Mouse (Mus musculus): ENCODE measurements around the gene Serhl. TPM values are rescaled to one million over a fixed set of nuclear protein-coding genes. Genes with fewer than 3 reads are reported as not detected.
"Not testable (repeated sequence)": the region's sequence is repeated elsewhere in the genome, so short reads cannot be mapped to it uniquely, and the experiment has no call there.

Gene Serhl
- polyA plus RNA-seq, 1 experiment from 2014 or later: 57.6 TPM

DNA sequence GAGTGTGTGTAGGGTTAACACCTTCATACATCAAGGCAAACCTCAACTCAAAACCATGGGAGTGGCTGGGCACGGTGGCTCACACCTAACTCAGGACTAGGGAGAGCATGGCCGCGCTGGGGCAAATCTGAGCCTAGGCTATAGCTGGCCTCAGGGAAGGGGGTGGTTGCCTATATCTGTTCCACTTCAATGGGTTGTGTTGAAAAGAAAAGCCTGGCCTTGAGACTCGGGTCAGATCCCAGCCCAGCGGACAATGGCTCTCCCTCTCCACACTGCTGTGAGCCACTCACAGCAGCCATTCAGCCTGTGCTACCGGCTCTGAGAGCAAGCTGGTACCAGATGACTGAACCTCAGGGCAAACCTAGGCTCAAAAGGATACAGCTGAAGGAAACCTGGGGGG is 25.8 kb downstream of the Serhl start:
- Histone ChIP-seq H3K4me1 (peaks cover 14% of the 10 kb centered on the region; the same call in 1 of the 2 replicates), H3K27me3 (ENCODE audit: insufficient read depth, poor library complexity, severe bottlenecking) (no peaks in the 10 kb centered on the region), H3K4me3 (no peak overlapping the region), H3K9me3 (no peaks in the 10 kb centered on the region), H3K27ac (no peak overlapping the region), H3K36me3 (peaks cover 62% of the 10 kb centered on the region)
- WGBS: 81% methylated on average over 6 of the region's 6 CpGs
- DNase-seq (ENCODE audit: low spot score): no peak

DNA sequence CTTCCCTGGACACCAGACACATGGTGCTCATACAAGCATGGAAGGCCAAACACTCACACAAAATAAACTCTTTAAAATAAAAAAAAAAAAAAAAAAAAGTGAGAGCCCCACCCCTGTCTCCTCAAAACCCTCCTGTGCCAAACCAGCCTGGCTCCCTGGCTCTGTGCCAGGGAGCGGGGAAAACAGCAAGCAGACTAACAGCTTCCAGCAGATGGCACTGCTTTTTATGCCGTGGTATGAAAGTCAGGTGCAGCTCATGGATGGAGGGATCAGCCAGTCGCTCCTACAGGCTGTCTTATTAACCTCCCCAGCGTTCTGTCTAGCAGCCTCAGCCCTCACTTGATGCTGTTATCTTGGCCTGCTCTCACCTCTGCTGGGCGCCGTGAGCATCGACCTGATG is 29.1 kb downstream of the Serhl start:
- no peak overlapping the region for H3K4me3 ChIP-seq
- 71% methylated on average over 7 of the region's 7 CpGs for WGBS
- H3K4me1 ChIP-seq: peaks cover 8% of the 10 kb centered on the region
- no peaks in the 10 kb centered on the region for H3K27me3 ChIP-seq (ENCODE audit: insufficient read depth, poor library complexity, severe bottlenecking)
- H3K36me3 ChIP-seq: peaks cover 61% of the 10 kb centered on the region
- H3K27ac ChIP-seq: no peak overlapping the region
- DNase-seq (ENCODE audit: low spot score): no peak
- H3K9me3 ChIP-seq: no peaks in the 10 kb centered on the region

DNA sequence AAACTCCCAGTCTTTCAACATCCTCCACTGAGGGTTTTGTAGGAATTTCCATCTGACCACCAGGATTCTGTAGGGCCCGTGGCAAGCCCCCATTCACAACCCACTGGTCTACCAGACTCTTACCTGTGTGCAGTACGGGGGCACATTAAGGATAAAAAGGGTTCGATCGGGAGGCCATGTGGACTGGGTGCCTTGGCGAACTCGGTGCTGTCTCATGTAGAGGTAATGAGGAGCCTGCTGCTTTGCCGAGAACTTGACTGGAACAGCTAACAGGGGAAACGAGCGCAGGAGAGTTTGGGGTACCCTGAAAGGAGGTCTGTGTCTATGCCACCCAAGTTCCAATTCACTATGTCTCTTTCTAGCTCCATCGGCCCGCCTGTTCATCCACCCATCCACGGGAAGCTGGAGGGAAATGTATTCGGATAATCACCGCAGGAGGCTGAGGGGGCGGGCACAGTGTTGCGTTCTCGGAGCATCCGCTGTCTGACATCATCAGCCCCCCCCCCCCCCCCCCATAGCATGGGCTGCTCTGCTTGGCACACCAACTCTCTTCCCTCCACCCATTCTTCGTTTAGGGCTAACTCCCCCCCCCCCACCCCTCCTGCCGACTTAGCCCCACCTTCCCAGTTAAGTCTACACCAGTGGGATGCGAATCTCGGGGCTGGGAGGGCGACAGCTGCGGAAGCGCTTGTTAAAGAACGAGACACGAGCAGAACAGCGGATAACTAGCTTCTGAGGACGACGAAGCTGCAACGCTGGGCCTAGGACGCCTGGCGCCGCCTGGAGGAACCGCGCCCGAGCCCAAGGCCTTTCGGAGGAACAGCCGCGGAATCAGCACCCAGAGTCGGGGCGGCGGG is 32.6 kb downstream of the Serhl start:
- H3K27me3 ChIP-seq (ENCODE audit: insufficient read depth, poor library complexity, severe bottlenecking): no peaks in the 10 kb centered on the region
- H3K36me3 ChIP-seq: peaks cover 52% of the 10 kb centered on the region
- peaks cover 8% of the 10 kb centered on the region for H3K4me1 ChIP-seq
- peak; percentile 86 for DNase-seq (ENCODE audit: low spot score)
- H3K27ac ChIP-seq: peak overlapping the region; percentile 86
- WGBS: 4% methylated on average over 41 of the region's 43 CpGs
- H3K9me3 ChIP-seq: no peaks in the 10 kb centered on the region
- H3K4me3 ChIP-seq: peak overlapping the region; percentile 96

DNA sequence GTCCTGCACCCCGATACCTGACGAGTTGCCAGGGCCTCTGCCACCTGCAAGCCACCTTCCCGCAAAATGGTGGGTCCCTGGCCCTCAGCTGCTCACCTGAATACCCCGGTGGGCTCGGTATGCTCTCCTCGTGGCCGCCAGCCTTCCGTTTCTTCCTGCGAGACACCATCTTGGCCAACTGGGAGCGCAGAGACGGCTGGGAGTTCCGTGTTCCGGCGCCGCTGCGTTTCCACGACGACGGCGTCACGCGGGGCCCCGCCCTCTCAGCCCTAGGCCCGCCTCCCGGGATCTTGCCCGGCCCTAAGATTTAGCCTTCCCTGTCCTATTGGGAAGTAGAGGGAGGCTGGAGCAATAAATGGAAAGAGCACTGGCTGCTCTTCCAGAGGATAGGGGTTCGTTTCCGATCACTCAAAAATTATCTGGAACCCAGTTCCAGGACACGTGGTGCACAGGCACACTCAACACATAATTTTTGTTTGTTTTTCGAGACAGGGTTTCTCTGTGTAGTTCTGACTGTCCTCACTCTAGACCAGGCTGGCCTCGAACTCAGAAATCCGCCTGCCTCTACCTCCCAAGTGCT is 33.4 kb downstream of the Serhl start, which contains the start of gene Rrp7a:
Rrp7a (minus strand) TSS at position 236 of the 580 bp plus-strand sequence.
- no peaks in the 10 kb centered on the region for H3K9me3 ChIP-seq
- peaks cover 52% of the 10 kb centered on the region for H3K36me3 ChIP-seq
- 10% methylated on average over 32 of the region's 32 CpGs for WGBS
- peak within 1 kb of the TSS; percentile 86 for H3K27ac ChIP-seq
- H3K4me3 ChIP-seq: peak within 1 kb of the TSS; percentile 96
- H3K27me3 ChIP-seq (ENCODE audit: insufficient read depth, poor library complexity, severe bottlenecking): no peaks in the 10 kb centered on the region
- peak; percentile 95 for DNase-seq (ENCODE audit: low spot score)
- peaks cover 8% of the 10 kb centered on the region for H3K4me1 ChIP-seq

DNA sequence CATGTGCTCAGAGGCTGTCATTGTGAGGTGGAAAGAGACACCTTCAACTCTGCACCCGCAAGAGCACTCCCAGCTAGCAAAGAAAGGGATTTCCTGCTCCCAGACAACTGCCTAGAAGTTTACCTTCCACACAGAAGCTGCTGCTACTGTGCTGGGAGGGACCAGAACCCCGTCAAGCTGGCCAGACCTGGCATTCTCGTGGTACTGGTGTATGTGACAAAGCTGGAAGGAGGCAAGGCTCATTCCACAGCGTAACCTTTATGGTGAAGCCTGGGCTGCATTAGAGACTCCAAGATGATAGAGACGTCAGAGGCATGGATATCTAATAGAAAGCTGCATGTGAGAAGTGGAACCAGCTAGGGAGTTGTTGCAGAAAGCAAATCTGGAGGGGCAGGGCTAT is 35.3 kb downstream of the Serhl start:
- Histone ChIP-seq H3K36me3 (peaks cover 52% of the 10 kb centered on the region), H3K4me3 (no peak overlapping the region), H3K9me3 (no peaks in the 10 kb centered on the region), H3K4me1 (peaks cover 8% of the 10 kb centered on the region), H3K27me3 (ENCODE audit: insufficient read depth, poor library complexity, severe bottlenecking) (no peaks in the 10 kb centered on the region), H3K27ac (no peak overlapping the region)
- DNase-seq (ENCODE audit: low spot score): no peak
- WGBS: 68% methylated on average over 5 of the region's 5 CpGs

DNA sequence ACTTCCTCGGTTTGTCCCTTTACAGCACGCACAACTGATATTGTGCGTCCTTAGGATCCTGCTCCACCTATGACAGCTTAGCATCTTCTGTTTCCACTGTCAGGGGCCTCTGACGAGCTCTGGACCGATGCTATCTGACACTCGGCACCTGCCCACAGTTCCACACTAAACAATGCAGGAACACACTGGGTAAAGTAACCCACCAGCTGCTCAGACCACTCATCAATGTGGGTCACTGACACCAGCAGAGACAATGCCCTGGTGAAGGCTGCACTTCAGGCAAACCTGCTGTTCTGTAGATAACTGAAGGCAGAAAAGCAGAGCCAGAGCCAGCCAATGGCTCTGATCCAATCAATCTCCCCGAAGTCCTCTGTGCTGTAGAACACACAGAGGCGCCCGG is 37.3 kb downstream of the Serhl start:
- Histone ChIP-seq H3K27ac (no peak overlapping the region), H3K4me3 (no peak overlapping the region), H3K4me1 (peaks cover 5% of the 10 kb centered on the region), H3K9me3 (no peaks in the 10 kb centered on the region), H3K27me3 (ENCODE audit: insufficient read depth, poor library complexity, severe bottlenecking) (no peaks in the 10 kb centered on the region), H3K36me3 (peaks cover 68% of the 10 kb centered on the region)
- DNase-seq (ENCODE audit: low spot score): no peak
- WGBS: 91% methylated on average over 9 of the region's 9 CpGs

DNA sequence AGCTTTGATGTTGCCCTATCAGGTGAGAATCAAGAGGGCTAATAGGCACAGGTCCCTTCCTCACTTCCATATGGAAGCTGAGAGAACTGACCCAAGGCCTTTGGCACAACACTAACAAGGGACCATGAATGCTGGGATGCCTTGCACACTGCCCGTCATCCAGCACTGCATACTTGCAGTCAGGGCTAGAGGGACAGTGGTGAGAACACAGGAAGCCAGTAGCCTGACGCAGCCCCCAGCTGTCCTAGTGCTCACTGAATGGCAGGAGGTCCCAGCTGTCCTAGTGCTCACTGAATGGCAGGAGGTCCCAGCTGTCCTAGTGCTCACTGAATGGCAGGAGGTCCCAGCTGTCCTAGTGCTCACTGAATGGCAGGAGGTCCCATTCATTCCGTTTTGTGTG is 37.7 kb downstream of the Serhl start:
- H3K9me3 ChIP-seq; DNase-seq (ENCODE audit: low spot score); H3K4me1 ChIP-seq; H3K27ac ChIP-seq; H3K4me3 ChIP-seq; H3K27me3 ChIP-seq (ENCODE audit: insufficient read depth, poor library complexity, severe bottlenecking): not testable (repeated sequence)
- 86% methylated on average over 3 of the region's 3 CpGs for WGBS
- peaks cover 72% of the 10 kb centered on the region for H3K36me3 ChIP-seq

DNA sequence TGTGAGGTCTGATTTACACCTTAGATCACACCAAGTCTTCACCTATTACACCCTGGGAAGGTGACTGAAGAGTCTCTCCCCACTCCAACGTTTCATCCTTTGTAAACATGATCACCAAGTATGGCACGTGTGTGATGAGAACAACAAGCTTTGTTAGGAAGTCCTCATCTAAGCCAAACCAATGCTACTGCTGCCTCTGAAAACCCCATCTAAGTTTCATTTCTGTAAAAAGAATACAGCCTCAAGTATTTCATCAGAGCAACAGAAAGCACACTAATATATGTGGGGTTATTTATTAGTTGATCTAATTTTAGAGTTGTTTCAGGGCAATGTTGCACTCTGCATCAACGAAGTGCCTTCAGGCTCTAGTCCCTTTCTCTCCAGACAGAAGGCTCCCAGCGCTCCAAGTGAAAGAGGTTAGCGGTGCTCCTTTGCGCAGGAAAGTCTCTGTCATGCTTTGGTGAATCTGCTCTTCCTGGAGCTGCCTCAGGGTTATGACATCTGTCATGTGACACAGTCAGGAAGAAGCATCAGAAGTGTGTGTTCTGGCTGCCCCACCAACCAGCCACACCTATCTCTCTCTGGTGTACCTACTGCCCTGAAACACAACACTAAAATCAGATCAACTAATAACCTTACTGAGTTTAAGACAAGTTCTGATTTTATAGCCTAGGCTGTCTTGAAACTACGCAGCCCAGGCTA is 40.4 kb downstream of the Serhl start:
- DNase-seq (ENCODE audit: low spot score): no peak
- H3K36me3 ChIP-seq: peaks cover 97% of the 10 kb centered on the region
- H3K4me1 ChIP-seq: no peaks in the 10 kb centered on the region
- H3K27me3 ChIP-seq (ENCODE audit: insufficient read depth, poor library complexity, severe bottlenecking): no peaks in the 10 kb centered on the region
- H3K9me3 ChIP-seq: no peaks in the 10 kb centered on the region
- no peak overlapping the region for H3K27ac ChIP-seq
- 90% methylated on average over 7 of the region's 7 CpGs for WGBS
- H3K4me3 ChIP-seq: no peak overlapping the region

DNA sequence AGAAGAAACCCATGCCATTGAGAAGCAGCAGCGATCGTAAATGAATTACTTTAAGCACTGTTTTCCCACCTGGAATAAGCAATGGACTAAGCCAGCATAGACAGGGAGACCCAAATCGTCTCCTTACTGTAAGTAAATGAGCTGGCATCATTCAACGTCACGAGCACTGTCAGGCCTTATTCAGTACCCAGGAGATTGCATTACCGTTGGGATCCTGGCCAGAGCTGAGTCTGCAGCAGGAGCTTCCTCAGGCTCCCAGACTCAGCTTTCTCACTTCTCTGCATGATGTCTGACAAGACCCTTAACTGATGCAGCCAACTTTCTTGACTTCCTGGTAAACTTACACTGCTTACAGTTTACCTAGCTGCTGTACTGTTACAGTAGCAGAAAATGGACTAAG is 45.4 kb downstream of the Serhl start:
- Histone ChIP-seq H3K27ac (no peak overlapping the region), H3K4me1 (no peaks in the 10 kb centered on the region), H3K27me3 (ENCODE audit: insufficient read depth, poor library complexity, severe bottlenecking) (no peaks in the 10 kb centered on the region), H3K9me3 (no peaks in the 10 kb centered on the region), H3K4me3 (no peak overlapping the region), H3K36me3 (peaks cover 91% of the 10 kb centered on the region)
- 91% methylated on average over 6 of the region's 6 CpGs for WGBS
- no peak for DNase-seq (ENCODE audit: low spot score)

DNA sequence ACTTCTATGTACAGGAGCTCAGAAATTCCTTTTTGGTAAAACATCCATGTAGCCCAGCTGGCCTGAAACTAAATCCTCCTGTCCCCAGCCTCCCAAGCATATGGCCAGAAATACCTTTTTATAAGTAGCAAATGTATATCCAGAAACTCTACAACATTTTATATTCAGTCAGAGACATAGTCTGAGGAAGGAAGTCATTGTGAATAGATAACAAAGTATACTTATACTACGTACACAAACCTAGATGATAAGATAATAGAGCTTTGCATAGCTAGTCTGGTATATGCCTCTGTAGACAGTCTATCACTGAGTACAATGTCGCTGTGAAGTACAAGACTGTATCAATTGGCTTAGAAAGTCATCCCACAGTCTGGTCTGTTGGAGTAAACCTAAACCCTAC is 46.3 kb downstream of the Serhl start:
- Histone ChIP-seq H3K36me3 (peaks cover 81% of the 10 kb centered on the region), H3K27ac (no peak overlapping the region), H3K4me3 (no peak overlapping the region), H3K9me3 (no peaks in the 10 kb centered on the region), H3K27me3 (ENCODE audit: insufficient read depth, poor library complexity, severe bottlenecking) (no peaks in the 10 kb centered on the region), H3K4me1 (peaks cover 3% of the 10 kb centered on the region; the same call in 1 of the 2 replicates)
- DNase-seq (ENCODE audit: low spot score): no peak
- 74% methylated on average over 2 of the region's 2 CpGs for WGBS

DNA sequence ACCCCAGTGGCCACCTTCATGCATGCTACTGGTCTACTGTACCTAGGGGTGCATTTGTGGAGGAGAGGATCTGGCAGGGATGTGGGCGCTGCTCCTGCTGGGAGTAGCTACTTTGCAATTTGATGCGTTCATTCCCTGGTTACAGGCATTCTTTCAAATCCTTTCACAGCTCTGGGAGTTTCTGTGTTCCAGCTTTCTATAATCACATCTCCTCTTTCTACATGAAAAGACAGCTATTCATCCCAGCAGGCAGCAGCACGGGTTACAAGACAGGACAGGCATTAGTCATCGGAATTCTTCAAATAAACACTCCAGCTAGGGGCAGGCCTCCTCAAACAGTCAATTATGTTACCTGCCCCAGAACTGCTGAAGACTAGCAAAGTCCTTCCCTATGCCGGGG is 53.6 kb downstream of the Serhl start:
- Histone ChIP-seq H3K27ac (no peak overlapping the region), H3K4me3 (no peak overlapping the region), H3K4me1 (peaks cover 20% of the 10 kb centered on the region; the same call in 1 of the 2 replicates), H3K9me3 (no peaks in the 10 kb centered on the region), H3K27me3 (ENCODE audit: insufficient read depth, poor library complexity, severe bottlenecking) (no peaks in the 10 kb centered on the region), H3K36me3 (peaks cover 37% of the 10 kb centered on the region)
- DNase-seq (ENCODE audit: low spot score): no peak
- 61% methylated on average over 5 of the region's 5 CpGs for WGBS

DNA sequence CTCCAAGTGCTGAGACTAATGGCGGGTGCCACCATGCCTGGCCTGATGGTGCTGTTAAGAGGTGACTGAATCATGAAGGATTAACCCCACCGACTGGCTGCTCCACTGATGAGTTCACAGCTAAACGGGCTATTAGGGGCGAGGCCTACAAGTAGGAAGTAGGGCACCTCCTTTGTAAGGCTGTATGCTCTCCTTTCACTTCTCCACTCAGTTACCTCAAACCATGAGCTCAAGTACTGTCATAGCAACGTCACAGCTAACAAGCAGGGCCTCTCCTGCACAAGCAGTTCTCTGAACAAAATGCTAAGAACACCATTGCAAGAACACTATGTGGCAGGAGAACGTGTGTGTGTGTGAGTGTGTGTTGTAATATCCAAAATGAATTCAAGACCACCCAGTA is 56.2 kb downstream of the Serhl start:
- H3K4me3 ChIP-seq: no peak overlapping the region
- H3K36me3 ChIP-seq: peaks cover 28% of the 10 kb centered on the region
- no peak for DNase-seq (ENCODE audit: low spot score)
- no peaks in the 10 kb centered on the region for H3K9me3 ChIP-seq
- H3K27me3 ChIP-seq (ENCODE audit: insufficient read depth, poor library complexity, severe bottlenecking): no peaks in the 10 kb centered on the region
- no peak overlapping the region for H3K27ac ChIP-seq
- WGBS: 88% methylated on average over 6 of the region's 6 CpGs
- H3K4me1 ChIP-seq: peaks cover 21% of the 10 kb centered on the region; the same call in 1 of the 2 replicates

DNA sequence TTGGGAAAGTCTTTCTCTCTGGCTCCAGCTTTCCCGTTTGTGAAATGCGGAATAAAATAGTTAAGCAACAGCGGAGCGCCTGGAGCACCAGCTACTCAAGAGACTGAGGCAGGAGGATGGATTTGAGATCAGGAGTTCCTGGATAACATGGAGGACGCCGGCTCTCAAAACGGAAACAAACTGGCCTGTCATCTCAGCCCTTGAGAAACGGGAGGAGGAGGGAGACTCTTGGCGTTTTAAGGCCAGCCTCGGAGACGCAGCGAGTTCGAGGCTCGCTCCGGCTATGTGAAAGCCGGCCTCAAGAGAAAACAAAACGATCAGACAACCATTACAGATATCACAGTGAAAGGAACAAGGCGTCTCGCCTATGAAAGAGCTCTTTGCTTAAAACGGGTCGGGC is 59.1 kb downstream of the Serhl start:
- Histone ChIP-seq H3K4me3 (peak overlapping the region; percentile 94), H3K27me3 (ENCODE audit: insufficient read depth, poor library complexity, severe bottlenecking) (no peaks in the 10 kb centered on the region), H3K9me3 (no peaks in the 10 kb centered on the region), H3K27ac (peak overlapping the region; percentile 98), H3K4me1 (peaks cover 16% of the 10 kb centered on the region; the same call in 1 of the 2 replicates), H3K36me3 (peaks cover 34% of the 10 kb centered on the region)
- WGBS: 4% methylated on average over 21 of the region's 21 CpGs
- DNase-seq (ENCODE audit: low spot score): no peak
